Mouse (Mus musculus): Measurements from ENCODE around the gene Vasp.

Vasp gene

DNA sequence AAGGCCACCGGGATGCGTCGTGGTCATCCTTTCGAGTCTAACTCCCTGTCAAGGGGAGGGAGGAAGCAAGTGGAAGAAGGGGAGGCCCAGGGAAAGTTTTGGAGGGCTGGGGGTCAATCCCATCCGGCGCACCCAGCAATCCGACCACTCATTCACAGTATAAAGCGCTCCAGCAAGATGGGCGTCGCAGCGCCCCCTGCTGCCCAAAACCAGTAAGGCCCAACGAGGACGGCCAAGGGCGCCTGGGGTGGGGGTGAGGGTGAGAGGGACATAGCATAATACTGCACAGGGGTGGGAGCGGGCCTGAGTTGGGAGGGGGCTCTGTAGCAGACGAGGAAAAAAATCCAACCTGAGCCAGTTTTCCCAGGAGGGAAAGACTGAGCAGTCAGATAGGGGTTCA is 32.2 kb upstream of the Vasp start:
- DNase-seq (ENCODE audit: low read depth, low spot score), result peak; percentile 85

DNA sequence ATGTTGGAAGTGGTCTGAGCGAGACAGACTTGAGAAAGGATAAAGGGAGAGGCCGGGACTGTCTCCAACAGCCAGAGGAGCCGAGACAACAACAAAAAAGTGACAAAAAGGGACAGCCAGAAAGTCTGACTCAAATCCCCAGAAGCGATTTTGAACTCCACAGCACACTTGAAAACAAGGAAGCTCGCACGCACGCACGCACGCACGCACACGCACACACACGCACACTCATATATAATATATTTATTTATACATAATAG is 31.4 kb upstream of the Vasp start:
- no peak for DNase-seq (ENCODE audit: low read depth, low spot score)

- peak; percentile 79 for DNase-seq (ENCODE audit: low read depth, low spot score)
Measured at GRCm38 (mm10) chr7:19302264-19303045, 30.8 kb upstream of the Vasp start.

- DNase-seq (ENCODE audit: low read depth, low spot score), result peak; percentile 68
Measured at GRCm38 (mm10) chr7:19301461-19302263, 30.0 kb upstream of the Vasp start.

DNA sequence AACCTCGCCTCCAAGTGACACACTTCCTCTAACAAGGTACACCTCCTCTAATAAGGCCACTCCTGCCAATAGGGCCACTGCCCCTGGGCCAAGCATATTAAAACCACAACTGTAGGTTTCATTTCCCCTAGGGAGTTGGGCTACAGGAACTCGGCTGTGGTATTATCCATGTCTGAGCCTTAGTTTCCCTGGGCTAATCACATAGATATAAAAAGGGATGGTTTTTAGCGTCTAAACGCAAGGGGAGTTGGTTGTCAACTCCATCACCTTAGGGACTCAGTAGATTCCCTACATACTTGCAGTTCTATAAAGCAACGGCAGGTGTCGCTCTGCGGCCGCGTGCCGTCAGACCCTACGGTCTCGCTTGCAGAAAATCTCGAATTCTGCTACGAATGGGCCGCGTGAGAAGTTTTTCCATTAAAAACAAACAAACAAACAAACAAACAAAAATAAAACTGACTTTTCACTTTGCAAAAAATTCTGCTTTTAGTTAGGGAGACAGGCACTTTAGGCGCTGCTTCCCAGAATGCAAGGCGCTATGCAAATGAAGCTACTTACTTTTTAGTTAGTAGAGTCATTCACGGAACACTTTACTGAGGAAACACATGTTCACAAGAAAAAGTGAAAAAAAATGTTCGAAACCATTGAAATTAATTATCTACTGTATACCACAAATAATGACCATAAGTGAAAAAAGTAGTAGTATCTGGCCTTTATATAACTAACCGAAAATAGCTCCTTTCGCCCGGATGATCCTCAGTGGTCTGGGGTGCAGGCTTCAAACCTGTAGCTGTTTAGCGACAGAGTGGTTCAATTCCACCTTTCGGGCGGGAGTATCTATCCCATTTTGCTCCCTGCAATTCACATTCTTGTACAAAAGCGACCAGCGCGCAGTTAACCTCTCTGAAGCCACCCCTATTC is 29.1 kb upstream of the Vasp start:
- DNase-seq (ENCODE audit: low read depth, low spot score), result peak; percentile 90

DNA sequence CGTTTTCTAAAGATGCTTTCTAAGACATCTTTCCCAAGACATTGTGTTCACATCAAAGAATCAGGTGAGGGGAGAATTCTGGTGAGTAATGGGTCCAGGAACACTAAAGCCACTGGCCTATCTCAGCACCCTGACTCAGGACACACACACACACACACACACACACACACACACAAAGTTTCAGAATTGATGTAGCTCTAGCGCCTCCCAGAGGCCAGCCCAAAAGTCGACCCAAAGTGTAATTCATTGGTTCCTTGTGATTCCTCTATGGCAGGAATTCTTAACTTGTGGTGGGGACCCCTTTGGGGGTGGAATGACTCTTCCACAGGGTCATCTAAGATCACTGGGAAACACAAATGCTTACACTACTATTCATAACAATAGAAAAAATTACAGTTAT is 27.6 kb upstream of the Vasp start:
- peak; percentile 74 for DNase-seq (ENCODE audit: low read depth, low spot score)

- no peak for DNase-seq (ENCODE audit: low read depth, low spot score)
Measured at GRCm38 (mm10) chr7:19297794-19298193, 26.2 kb upstream of the Vasp start.

- no peak for DNase-seq (ENCODE audit: low read depth, low spot score)
Measured at GRCm38 (mm10) chr7:19297034-19297433, 25.4 kb upstream of the Vasp start.

DNA sequence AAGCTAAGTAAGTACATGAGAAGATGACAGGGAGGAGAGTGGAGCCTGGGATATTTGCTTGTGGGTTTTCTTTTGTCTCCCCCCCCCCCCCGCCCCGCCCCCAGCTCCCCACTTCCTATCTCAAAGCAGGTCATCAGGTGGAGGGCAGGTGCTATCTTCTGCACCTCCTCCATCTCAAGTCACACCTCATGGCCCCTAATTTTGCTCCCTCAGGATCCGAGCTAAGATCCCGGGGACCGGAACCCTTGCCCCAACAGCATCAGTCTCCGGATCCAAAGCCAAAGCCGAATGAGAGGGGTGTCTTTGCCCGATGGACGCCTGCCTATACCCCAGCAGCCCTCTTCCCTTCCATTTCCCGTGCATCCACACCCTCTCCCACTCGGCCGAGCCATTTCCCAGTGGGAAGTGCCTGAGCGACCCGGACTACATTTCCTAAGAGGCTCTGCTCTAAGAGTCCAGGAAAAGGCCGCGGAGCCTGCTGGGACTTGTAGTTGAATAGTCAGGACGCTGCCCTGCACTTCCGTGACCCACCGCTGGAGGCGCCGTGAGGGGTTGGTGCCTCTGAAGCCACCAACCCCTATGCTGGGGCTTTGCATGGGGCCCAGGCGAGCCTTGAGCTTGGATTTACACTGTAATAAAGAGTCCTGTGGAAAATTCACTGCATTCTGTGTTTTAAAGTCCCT is 24.0 kb upstream of the Vasp start:
- DNase-seq (ENCODE audit: low read depth, low spot score), result peak; percentile 89

- no peak for DNase-seq (ENCODE audit: low read depth, low spot score)
Measured at GRCm38 (mm10) chr7:19290969-19291596, 19.5 kb upstream of the Vasp start.

DNA sequence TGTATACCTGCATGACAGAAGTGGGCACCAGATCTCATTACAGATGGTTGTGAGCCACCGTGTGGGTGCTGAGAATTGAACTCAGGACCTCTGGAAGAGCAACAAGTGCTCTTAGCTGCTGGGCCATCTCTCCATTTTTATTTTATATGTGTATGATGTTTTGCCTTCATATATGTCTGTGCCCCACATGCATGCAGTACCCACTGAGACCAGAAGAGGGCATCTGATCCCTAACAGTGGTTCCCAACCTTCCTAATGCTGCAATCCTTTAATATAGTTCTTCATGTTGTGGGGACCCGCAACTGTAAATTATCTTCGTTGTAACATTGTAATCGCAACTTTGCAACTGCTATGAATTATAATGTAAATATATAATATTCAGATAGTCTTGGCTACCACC is 13.1 kb upstream of the Vasp start:
- DNase-seq (ENCODE audit: low read depth, low spot score), result peak; percentile 59

DNA sequence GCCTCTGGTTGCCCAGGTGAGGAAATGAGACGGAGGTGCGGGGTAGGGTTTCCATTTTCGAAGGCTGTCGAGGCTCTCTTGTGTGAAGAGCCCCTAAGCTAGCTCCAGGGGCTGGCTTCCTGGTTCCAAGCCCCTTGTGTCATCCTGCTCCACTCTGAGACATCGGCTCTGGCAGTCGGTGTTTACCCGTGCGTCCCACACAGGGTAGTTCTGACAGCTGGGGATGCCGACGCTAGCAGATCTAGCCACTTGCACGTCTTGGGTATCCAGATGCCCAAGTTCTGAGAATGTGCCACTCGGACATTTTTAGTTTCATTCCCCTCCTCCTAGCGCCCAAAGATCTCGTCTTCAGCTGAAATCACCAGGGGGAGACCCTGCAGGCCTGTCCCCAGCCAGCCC is 11.8 kb upstream of the Vasp start:
- DNase-seq (ENCODE audit: low read depth, low spot score), result no peak

DNA sequence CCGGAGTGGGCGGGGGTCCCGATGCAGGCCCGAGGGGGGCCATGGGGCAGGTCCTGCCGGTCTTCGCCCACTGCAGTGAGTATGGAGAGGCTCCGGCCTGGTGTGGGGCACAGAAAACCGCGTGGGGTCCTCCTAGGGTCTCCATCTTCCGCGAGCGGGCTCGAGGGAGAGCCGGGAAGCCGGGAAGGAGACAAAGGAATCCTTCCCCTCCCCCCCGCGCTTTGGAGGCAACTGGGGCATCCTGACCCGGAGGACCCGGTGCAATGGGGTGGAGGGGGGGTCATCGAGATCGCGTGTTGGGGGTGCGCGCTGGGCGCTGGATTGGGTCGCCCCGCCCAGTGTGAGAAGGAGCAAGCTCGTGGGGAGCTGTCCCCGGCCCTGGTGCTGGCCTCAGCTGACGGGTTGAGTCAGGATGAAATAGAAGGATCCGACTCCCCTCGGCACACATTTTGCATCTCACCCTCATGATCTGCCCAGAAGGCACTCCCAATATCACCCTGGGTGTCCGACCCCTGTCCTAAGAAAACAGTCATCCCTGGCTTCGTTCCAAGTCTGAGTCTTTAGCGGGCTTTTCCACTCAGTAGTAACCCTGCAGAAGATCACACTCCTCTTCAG is 11.3 kb upstream of the Vasp start:
- DNase-seq (ENCODE audit: low read depth, low spot score), result peak; percentile 68

GRCm38 (mm10) chr7:19282385-19282784 is 10.8 kb upstream of the Vasp start, which contains the start of gene Rtn2:
TSS of gene Rtn2 (plus strand) at chr7:19282624.
- DNase-seq (ENCODE audit: low read depth, low spot score), result peak; percentile 88

DNA sequence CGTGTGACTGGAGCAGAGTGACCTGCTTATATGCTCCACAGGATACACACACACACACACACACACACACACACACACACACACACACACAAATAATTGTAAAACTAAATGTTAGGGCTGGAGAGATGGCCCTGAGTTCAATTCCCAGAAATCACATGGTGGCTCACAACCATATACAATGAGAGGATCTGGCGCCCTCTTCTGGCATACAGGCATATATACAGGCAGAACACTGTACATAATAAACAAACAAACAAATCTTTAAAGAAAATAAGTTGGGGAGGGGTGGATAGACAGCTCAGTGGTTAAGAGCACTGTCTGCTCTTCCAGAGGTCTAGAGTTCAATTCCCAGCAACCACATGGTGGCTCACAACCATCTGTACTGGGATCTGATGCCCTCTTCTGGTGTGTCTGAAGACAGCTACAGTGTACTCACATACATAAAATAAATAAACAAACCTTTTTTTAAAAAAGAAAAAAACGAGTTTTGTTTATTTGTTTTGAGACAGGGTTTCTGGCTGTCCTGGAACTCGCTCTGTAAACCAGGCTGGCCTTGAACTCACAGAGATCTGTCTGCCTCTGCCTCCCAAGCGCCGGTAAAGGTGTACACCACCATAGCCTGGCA is 10.2 kb upstream of the Vasp start:
- peak; percentile 74 for DNase-seq (ENCODE audit: low read depth, low spot score)

DNA sequence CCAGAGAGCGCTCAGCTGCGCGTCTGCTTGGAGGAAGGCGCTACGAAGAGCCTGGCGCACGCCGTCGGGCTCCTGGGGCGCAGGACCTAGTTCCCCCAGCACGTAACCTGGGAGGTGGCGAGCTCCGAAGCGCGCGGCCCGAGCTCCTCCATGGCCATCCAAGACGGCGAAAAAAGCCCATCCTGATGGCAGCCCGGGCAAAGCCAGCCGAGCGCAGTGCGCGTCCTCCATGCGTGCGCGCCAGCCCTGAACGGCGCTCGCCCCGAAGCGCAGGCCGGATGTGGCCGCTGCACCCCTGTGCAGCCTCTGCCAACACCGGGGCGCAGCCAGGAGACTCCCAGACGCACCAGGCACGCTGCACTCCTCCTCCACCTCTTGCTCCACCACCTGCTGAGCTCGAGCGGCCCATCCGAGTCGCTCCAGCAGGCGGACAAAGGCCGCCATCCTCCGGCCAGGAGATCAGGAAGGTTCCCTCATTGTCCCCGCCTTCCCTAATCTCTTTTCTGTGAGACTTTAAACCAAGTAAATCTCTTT is 8.0 kb upstream of the Vasp start, which contains the start of gene Ppm1n:
Gene Ppm1n (minus strand): TSS at position 484 of the 534 bp plus-strand sequence.
- peak; percentile 68 for DNase-seq (ENCODE audit: low read depth, low spot score)

GRCm38 (mm10) chr7:19279052-19279451 is 7.4 kb upstream of the Vasp start:
- DNase-seq (ENCODE audit: low read depth, low spot score), result no peak

- no peak for DNase-seq (ENCODE audit: low read depth, low spot score)
Measured at GRCm38 (mm10) chr7:19276253-19276652, 4.6 kb upstream of the Vasp start.

DNA sequence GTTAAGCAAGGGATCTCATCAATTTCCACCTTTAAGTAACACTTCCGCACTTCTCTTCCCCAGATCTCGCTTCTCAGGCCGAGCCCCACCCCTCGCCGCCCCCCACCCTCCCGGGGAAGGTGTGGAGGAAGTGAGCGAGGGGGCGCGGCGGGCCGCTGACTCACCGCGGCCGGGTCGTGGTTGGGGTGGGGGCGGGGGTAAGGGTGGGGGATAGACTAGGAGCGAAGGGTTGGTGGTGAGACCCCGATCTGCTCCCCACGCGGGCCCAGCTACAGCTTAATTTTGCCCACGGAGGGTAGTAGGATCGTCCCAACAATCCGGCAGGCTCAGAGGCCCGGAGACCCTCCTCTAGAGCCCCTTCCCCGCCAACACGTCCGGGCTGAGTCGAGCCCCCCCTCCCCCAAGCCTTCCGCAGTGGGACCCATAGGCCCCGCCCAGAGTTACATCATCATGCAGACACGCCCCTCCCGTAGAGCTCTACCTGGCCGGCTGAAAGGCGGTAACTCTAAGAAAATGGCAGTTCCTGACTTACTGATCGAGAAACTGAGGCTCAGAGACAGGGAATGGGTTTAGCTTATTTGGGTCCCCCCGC is 652 bp upstream of the Vasp start:
- DNase-seq (ENCODE audit: low read depth, low spot score), result peak; percentile 94

Data from CD4-positive helper T cell, adult 2 months (primary cell).